Mouse (Mus musculus): ENCODE results near the gene Micall2.

Micall2 gene

GRCm38 (mm10) chr5:139681832-139682630, 54.1 kb downstream of the Micall2 start:
- DNase-seq (ENCODE audit: low spot score in 2 of 2): no peak

GRCm38 (mm10) chr5:139675707-139675967, 60.5 kb downstream of the Micall2 start:
- no peak for DNase-seq (ENCODE audit: low spot score in 2 of 2)

- no peak for DNase-seq (ENCODE audit: low spot score in 2 of 2)
Measured at GRCm38 (mm10) chr5:139674940-139675706, 61.0 kb downstream of the Micall2 start.

- no peak for DNase-seq (ENCODE audit: low spot score in 2 of 2)
Measured at GRCm38 (mm10) chr5:139669380-139669779, 66.8 kb downstream of the Micall2 start.

GRCm38 (mm10) chr5:139668494-139668893, 67.6 kb downstream of the Micall2 start:
- peak; percentile 42 to 81 for DNase-seq (ENCODE audit: low spot score in 2 of 2)

GRCm38 (mm10) chr5:139666496-139666895, 69.6 kb downstream of the Micall2 start:
- no peak for DNase-seq (ENCODE audit: low spot score in 2 of 2)

GRCm38 (mm10) chr5:139665375-139665774, 70.8 kb downstream of the Micall2 start:
- DNase-seq (ENCODE audit: low spot score in 2 of 2): no peak

- no peak for DNase-seq (ENCODE audit: low spot score in 2 of 2)
Measured at GRCm38 (mm10) chr5:139661713-139662112, 74.4 kb downstream of the Micall2 start.

- no peak for DNase-seq (ENCODE audit: low spot score in 2 of 2)
Measured at GRCm38 (mm10) chr5:139659307-139659706, 76.8 kb downstream of the Micall2 start.

- DNase-seq (ENCODE audit: low spot score in 2 of 2): no peak
Measured at GRCm38 (mm10) chr5:139658865-139659264, 77.3 kb downstream of the Micall2 start.

- DNase-seq (ENCODE audit: low spot score in 2 of 2): no peak
Measured at GRCm38 (mm10) chr5:139657959-139658602, 78.1 kb downstream of the Micall2 start.

Measured in spleen, postnatal 4 days (tissue).